Mouse (Mus musculus): Measurements from ENCODE around the gene Msl1. TPM values are rescaled to one million over a fixed set of nuclear protein-coding genes. Genes with fewer than 3 reads are reported as not detected.
A peak's percentile ranks its signal among the peaks of the same experiment; 100 is the strongest.
"Not testable (repeated sequence)": the region's sequence is repeated elsewhere in the genome, so short reads cannot be mapped to it uniquely, and the experiment has no call there.

Msl1 gene
- polyA plus RNA-seq, 1 experiment from 2014 or later = 32.7 TPM

DNA sequence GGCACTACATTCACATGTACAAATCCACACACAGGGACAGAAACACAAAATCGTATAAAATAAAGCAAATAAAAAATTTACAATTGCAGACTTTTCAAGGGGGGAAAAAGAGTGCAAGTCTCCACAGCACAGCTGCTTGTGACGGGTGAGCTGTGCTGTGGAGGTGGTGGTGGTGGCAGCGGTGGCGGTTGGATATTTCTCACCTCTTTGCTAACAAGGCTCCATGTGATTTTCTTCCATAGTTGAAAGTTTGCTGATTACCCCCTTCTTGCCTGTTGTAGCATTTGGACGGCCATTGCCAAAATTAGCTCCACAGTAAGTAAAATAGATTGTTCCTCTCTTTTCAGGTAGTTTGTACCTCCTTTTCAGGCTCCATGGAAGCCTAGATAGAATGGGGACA is 9.3 kb downstream of the Msl1 start, which contains the start of gene Casc3:
Gene Casc3, plus strand, starts transcription at position 301 of the 400 bp plus-strand sequence.
- Histone ChIP-seq H3K27me3 (no peaks in the 10 kb centered on the region), H3K9me3 (no peaks in the 10 kb centered on the region), H3K9ac (replicated peaks) (no peak within 1 kb of the TSS), H3K4me1 (replicated peaks) (0 out of 2 replicates have a peak, but pooled peaks cover 6% of the 10 kb centered on the region), H3K36me3 (peaks cover 86% of the 10 kb centered on the region), H3K4me3 (replicated peaks) (no peak within 1 kb of the TSS), H3K4me2 (no peak within 1 kb of the TSS), H3K27ac (no peak within 1 kb of the TSS)
- ATAC-seq (ENCODE audit: insufficient number of reproducible peaks, insufficient read depth, low FRiP score, low TSS enrichment, low read depth) = no peak
- 91% methylated on average over 5 of the region's 5 CpGs for WGBS

DNA sequence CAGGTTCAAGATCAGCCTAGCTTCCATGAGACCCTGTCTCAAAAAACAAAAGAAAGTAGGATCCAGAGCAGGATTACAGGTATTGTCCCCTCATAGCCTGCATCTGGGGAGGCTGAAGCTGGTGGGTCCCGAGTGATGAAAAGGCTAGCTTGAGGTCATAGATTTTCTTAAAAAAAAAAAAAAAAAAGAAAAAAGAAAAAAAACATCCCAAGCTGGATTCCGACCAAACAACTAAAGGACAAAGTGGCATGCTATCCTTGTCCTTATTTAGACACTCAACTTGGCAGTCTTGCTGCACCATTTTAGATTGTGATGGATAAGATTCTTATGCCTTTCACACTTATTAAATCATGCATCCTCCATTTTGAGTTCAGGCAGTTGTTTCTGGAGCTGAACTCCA is 13.1 kb downstream of the Msl1 start:
- H3K27ac ChIP-seq = peak overlapping the region; percentile 97
- H3K4me1 ChIP-seq (replicated peaks) = peaks cover 17% of the 10 kb centered on the region
- no peak overlapping the region for H3K9ac ChIP-seq (replicated peaks)
- peak overlapping the region; percentile 81 for H3K4me2 ChIP-seq
- no peak for ATAC-seq (ENCODE audit: insufficient number of reproducible peaks, insufficient read depth, low FRiP score, low TSS enrichment, low read depth)
- H3K4me3 ChIP-seq (replicated peaks) = no peak overlapping the region
- no peaks in the 10 kb centered on the region for H3K9me3 ChIP-seq
- peaks cover 72% of the 10 kb centered on the region for H3K36me3 ChIP-seq
- WGBS = 88% methylated on average over 2 of the region's 2 CpGs
- H3K27me3 ChIP-seq = no peaks in the 10 kb centered on the region

DNA sequence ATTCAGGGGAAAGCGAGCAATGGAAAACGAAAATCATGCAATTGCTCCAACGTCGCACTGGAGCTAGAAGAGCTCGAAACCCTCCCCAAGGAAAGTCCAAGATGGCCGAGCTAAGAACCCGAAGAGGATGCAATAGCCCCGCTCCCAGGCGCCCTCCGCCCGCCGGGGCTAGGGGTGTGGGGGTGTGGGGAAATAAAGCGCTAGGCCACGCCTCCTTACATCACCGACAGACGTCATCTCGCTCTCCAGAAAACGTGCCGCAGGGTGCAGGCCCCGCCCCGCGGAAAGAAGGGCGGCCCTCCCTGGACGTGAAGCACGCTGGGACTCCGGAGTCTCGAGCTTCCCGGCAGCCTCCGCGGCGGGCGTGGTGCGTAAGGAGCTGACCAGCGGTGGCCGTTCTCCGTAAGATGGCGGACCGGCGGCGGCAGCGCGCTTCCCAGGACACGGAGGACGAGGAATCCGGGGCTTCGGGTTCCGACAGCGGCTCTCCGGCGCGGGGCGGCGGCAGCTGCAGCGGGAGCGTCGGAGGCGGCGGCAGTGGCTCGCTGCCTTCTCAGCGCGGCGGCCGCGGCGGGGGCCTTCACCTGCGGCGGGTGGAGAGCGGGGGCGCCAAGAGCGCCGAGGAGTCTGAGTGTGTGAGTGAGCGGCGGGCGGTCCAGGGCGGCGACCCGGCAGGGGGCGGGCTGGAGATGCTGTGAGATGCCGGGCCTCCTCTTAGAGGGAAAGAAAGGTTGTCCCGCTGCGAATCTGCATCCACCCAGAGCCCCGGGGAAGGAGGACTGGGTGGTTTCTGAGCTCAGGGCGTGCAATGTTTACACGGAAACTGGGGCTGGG is 14.4 kb downstream of the Msl1 start:
- no peaks in the 10 kb centered on the region for H3K9me3 ChIP-seq
- H3K27me3 ChIP-seq = no peaks in the 10 kb centered on the region
- peak overlapping the region; percentile 90 for H3K9ac ChIP-seq (replicated peaks)
- H3K27ac ChIP-seq = peak overlapping the region; percentile 97
- peaks cover 72% of the 10 kb centered on the region for H3K36me3 ChIP-seq
- peak overlapping the region; percentile 87 for H3K4me3 ChIP-seq (replicated peaks)
- WGBS = under 1% methylated on average over 79 of the region's 84 CpGs
- peak; percentile 98 for ATAC-seq (ENCODE audit: insufficient number of reproducible peaks, insufficient read depth, low FRiP score, low TSS enrichment, low read depth)
- peaks cover 17% of the 10 kb centered on the region for H3K4me1 ChIP-seq (replicated peaks)
- H3K4me2 ChIP-seq = peak overlapping the region; percentile 81

DNA sequence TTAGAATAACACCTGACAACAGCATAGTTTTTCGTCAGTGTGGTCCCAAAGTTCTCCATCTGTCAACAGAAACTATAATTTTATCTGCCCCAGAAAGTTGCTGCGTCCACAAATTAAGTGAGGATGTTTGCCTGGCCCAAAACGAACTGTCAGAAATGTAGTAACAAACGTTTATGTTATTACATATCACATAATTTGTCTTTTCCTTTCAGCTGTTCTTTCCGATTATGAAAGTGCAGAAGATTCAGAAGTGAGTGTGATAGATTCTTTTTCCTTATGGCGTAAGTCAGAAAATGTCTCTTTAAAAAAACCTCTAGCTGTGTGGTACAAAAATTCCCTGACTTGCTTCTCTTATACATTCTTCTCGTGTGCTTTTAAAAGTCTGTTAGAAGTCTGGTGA is 15.4 kb downstream of the Msl1 start:
- 64% methylated on average over 7 of the region's 7 CpGs for WGBS
- Histone ChIP-seq H3K4me3 (replicated peaks) (peak overlapping the region; percentile 87), H3K27me3 (no peaks in the 10 kb centered on the region), H3K4me1 (replicated peaks) (peaks cover 17% of the 10 kb centered on the region), H3K4me2 (peak overlapping the region; percentile 81), H3K9ac (replicated peaks) (peak overlapping the region; percentile 90), H3K36me3 (peaks cover 72% of the 10 kb centered on the region), H3K9me3 (no peaks in the 10 kb centered on the region), H3K27ac (no peak overlapping the region)
- ATAC-seq (ENCODE audit: insufficient number of reproducible peaks, insufficient read depth, low FRiP score, low TSS enrichment, low read depth) = no peak

DNA sequence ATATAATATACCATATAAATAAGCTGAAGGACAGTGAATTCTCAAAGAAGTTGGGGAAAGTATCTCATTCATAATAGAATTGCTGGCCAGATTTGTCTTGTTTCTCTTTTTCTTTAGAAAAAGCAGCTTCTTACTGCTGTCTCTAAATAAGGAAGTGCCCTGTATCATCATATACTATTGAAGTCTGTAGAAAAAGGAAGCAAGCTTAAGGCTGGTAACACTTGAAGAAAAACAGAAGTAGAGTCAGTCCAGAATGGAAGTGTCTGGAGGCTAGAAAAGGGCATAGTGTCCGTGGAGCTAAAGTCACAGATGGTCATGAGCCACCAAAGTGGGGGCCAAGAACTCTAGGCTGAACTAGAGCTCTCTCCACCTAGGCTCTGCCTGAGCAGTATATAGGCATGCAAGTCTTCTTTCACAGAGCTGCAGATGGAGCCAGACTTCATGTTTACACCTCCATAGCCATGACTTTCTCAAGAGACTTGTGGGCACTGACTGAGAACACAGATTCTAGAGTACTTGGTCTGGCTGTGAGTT is 21.5 kb downstream of the Msl1 start:
- no peak overlapping the region for H3K4me3 ChIP-seq (replicated peaks)
- H3K9ac ChIP-seq (replicated peaks) = no peak overlapping the region
- no peaks in the 10 kb centered on the region for H3K4me1 ChIP-seq (replicated peaks)
- no peak overlapping the region for H3K4me2 ChIP-seq
- 93% methylated on average over 1 of the region's 1 CpGs for WGBS
- no peak overlapping the region for H3K27ac ChIP-seq
- no peak for ATAC-seq (ENCODE audit: insufficient number of reproducible peaks, insufficient read depth, low FRiP score, low TSS enrichment, low read depth)
- H3K9me3 ChIP-seq = no peaks in the 10 kb centered on the region
- H3K27me3 ChIP-seq = no peaks in the 10 kb centered on the region
- H3K36me3 ChIP-seq = peaks cover 98% of the 10 kb centered on the region

DNA sequence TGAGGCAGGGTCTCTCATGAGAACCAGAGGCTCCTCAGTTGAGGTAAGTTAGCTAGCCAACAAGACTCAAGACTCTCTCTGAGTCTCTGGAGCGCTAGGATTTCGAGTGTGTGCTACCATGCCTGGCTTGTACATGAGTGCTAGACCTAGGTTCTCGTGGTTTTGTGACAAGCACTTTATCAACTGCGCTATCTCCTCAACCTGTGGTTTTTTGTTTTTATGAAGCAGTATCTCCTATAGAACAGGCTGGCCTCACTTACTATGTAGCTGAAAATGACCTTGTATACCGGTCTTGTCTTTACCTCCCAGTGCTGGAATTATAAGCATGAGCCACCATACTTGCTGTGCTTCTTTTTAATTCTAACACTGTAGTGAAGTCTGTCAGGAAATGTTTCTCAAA is 25.7 kb downstream of the Msl1 start:
- no peak for ATAC-seq (ENCODE audit: insufficient number of reproducible peaks, insufficient read depth, low FRiP score, low TSS enrichment, low read depth)

DNA sequence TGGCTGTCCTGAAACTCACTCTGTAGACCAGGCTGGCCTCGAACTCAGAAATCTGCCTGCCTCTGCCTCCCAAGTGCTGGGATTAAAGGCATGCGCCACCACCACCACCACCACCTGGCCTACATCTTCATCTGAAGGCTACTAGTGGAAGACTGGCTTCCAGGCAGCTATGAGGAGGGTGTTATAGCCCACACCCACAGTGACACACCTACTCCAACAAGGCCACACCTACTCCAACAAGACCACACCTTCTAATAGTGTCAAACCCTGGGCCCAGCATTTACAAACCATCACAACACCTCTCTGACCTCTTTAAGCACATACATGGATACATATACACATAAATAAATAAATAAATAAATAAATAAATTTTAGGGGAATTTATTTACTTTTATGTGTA is 30.8 kb downstream of the Msl1 start:
- H3K4me1 ChIP-seq (replicated peaks); H3K9ac ChIP-seq (replicated peaks); H3K27ac ChIP-seq; H3K9me3 ChIP-seq; H3K4me2 ChIP-seq; ATAC-seq (ENCODE audit: insufficient number of reproducible peaks, insufficient read depth, low FRiP score, low TSS enrichment, low read depth); H3K27me3 ChIP-seq; H3K4me3 ChIP-seq (replicated peaks): not testable (repeated sequence)
- 100% methylated on average over 2 of the region's 2 CpGs for WGBS
- peaks cover 97% of the 10 kb centered on the region for H3K36me3 ChIP-seq

More for the DNA sequence above, 25.7 kb downstream of the Msl1 start:
- H3K4me1 ChIP-seq (replicated peaks) = no peaks in the 10 kb centered on the region
- H3K36me3 ChIP-seq = peaks cover 99% of the 10 kb centered on the region
- H3K4me2 ChIP-seq = no peak overlapping the region
- 93% methylated on average over 5 of the region's 5 CpGs for WGBS
- no peaks in the 10 kb centered on the region for H3K9me3 ChIP-seq
- H3K27me3 ChIP-seq = no peaks in the 10 kb centered on the region
- H3K27ac ChIP-seq = no peak overlapping the region
- no peak overlapping the region for H3K4me3 ChIP-seq (replicated peaks)
- H3K9ac ChIP-seq (replicated peaks) = no peak overlapping the region

DNA sequence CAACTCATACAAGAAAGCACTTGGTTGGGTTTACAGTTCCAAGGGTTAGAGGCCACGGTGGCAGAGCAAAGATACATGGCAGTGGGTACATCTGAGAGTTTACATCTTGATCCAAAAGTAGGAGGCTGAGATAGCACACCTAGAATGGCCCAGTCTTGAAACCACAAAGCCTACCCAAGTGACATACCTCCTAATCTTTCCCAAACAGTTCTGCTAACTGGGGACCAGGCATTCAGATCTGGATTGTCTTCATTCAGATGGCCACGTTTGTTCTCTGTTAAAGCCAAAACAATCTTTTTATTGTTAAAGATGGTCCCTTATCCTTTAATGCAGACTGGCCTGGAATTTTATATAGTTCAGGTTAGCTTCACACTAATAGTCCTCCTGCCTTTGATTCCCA is 32.6 kb downstream of the Msl1 start:
- peaks cover 97% of the 10 kb centered on the region for H3K36me3 ChIP-seq
- no peak overlapping the region for H3K4me2 ChIP-seq
- no peaks in the 10 kb centered on the region for H3K4me1 ChIP-seq (replicated peaks)
- no peaks in the 10 kb centered on the region for H3K9me3 ChIP-seq
- no peaks in the 10 kb centered on the region for H3K27me3 ChIP-seq
- WGBS = 91% methylated on average over 2 of the region's 2 CpGs
- no peak overlapping the region for H3K27ac ChIP-seq
- no peak overlapping the region for H3K9ac ChIP-seq (replicated peaks)
- no peak overlapping the region for H3K4me3 ChIP-seq (replicated peaks)
- no peak for ATAC-seq (ENCODE audit: insufficient number of reproducible peaks, insufficient read depth, low FRiP score, low TSS enrichment, low read depth)

DNA sequence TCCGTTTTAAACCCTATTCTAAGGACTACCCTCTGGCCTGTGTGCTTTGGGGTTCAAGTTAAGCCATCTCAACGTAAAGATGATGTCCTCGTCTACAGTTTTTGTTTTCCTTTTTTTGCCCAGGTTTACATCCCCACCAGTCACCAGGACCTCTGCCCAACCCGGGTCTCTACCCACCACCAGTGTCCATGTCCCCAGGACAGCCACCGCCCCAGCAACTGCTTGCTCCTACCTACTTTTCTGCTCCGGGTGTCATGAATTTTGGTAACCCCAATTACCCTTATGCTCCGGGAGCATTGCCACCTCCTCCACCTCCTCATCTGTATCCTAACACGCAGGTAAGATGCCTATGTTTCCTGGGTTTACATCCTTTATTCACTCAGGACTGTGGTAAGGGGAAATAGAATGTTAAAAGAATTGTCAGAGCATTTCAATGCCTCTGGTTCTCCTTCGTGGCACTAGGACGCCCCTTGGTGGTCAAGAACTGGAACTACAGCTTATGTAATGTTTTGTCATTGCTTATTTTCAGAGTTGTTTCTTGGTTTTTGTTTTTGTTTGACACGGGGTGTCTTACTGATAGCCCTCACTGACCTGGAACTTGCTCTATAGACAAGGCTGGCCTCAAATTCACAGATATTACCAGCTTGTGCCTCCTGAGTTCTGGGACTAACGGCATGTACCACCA is 33.9 kb downstream of the Msl1 start:
- Histone ChIP-seq H3K4me3 (replicated peaks) (no peak overlapping the region), H3K27ac (no peak overlapping the region), H3K4me2 (no peak overlapping the region), H3K4me1 (replicated peaks) (no peaks in the 10 kb centered on the region), H3K9me3 (no peaks in the 10 kb centered on the region), H3K9ac (replicated peaks) (no peak overlapping the region), H3K36me3 (peaks cover 96% of the 10 kb centered on the region), H3K27me3 (no peaks in the 10 kb centered on the region)
- ATAC-seq (ENCODE audit: insufficient number of reproducible peaks, insufficient read depth, low FRiP score, low TSS enrichment, low read depth) = no peak
- 78% methylated on average over 12 of the region's 12 CpGs for WGBS

DNA sequence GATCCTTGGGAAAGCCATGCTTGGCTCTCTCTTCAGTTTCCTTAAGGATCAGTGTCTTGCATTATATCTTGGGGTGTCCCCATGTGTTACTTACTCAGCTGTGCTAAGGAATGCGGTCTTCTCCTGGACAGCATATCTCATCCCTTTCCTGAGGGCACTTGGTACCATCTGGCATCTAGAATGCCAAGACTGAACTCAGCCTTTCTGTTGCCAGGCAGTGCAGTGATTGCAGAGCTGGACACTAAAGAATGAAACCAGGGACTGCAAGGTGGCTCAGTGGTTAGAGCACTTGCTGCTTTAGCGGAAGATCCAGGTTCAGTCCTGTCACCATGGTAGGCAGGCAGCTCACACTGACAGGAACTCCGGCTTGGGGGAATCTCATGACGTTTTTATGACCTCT is 34.6 kb downstream of the Msl1 start:
- 78% methylated on average over 4 of the region's 4 CpGs for WGBS

DNA sequence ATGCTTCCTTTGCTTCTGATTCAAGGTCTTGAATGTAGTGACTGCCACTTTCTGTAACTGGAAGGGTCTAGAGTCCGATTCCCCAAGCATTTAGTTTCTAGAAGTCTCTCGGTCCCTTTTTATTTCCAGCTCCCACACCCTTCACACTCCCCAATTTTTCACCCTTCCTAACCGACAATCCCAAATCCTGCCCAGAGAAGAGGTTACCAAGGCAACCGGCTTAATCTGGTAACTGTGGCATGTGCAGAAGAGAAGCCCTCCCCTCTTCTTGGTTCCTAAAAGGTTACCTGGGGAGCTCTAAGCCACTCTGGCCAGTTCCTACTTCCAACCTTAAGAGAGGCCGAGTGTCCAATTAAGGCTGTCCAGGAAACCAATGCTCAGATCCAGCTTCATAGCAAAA is 40.0 kb downstream of the Msl1 start:
- Histone ChIP-seq H3K27ac (no peak overlapping the region), H3K9me3 (no peaks in the 10 kb centered on the region)
- 51% methylated on average over 5 of the region's 5 CpGs for WGBS

More for the DNA sequence above, 34.6 kb downstream of the Msl1 start:
- no peak overlapping the region for H3K4me3 ChIP-seq (replicated peaks)
- no peak overlapping the region for H3K27ac ChIP-seq
- ATAC-seq (ENCODE audit: insufficient number of reproducible peaks, insufficient read depth, low FRiP score, low TSS enrichment, low read depth) = no peak
- H3K36me3 ChIP-seq = peaks cover 96% of the 10 kb centered on the region
- no peaks in the 10 kb centered on the region for H3K9me3 ChIP-seq
- no peak overlapping the region for H3K4me2 ChIP-seq
- H3K9ac ChIP-seq (replicated peaks) = no peak overlapping the region
- no peaks in the 10 kb centered on the region; the same call in 1 of the 2 replicates for H3K27me3 ChIP-seq
- H3K4me1 ChIP-seq (replicated peaks) = peaks cover 4% of the 10 kb centered on the region; the same call in 1 of the 2 replicates

More for the DNA sequence above, 40.0 kb downstream of the Msl1 start:
- Histone ChIP-seq H3K4me2 (no peak overlapping the region), H3K4me3 (replicated peaks) (no peak overlapping the region), H3K4me1 (replicated peaks) (peaks cover 20% of the 10 kb centered on the region), H3K36me3 (peaks cover 45% of the 10 kb centered on the region), H3K27me3 (peaks cover 36% of the 10 kb centered on the region), H3K9ac (replicated peaks) (no peak overlapping the region)
- ATAC-seq (ENCODE audit: insufficient number of reproducible peaks, insufficient read depth, low FRiP score, low TSS enrichment, low read depth) = no peak
